Mouse (Mus musculus) heart, postnatal 0 days (tissue): ENCODE data around the gene Gm28308. TPM values are rescaled to one million over a fixed set of nuclear protein-coding genes. Genes with fewer than 3 reads are reported as not detected.

Experiments used
- ATAC-seq: fragments of 200-750 bp; cut with Nextera tagmentation; 2 replicates; pipeline ENCODE4 v1.8.0; 2017; ENCODE audit warnings: low read depth, moderate number of reproducible peaks, moderate library complexity; ENCODE audit not compliant: insufficient read depth
- DNase-seq: peaks from one replicate; pipeline ENCODE4 v3.0.0-alpha.2; 2016; ENCODE audit warnings: low spot score
- H3K27ac ChIP-seq: fragments of 300-500 bp; sonication (generic); 2 replicates; pipeline ENCODE4 v1.5.1; 2014; ENCODE audit warnings: low read depth, mild to moderate bottlenecking
- H3K27me3 ChIP-seq: fragments of 300-500 bp; sonication (generic); 2 replicates; pipeline ENCODE4 v1.6.1; 2014; ENCODE audit warnings: low read length, mixed read lengths; ENCODE audit not compliant: control insufficient read depth, insufficient read depth
- H3K36me3 ChIP-seq: fragments of 300-500 bp; sonication (generic); replicated peaks from 2 replicates; pipeline ENCODE4 v1.6.1; 2014; ENCODE audit warnings: low read length, mixed read lengths; ENCODE audit not compliant: control insufficient read depth, insufficient read depth
- H3K4me1 ChIP-seq: fragments of 300-500 bp; sonication (generic); 2 replicates; pipeline ENCODE4 v1.6.1; 2014; ENCODE audit warnings: antibody characterized with exemption; ENCODE audit not compliant: control insufficient read depth, insufficient read depth
- H3K4me2 ChIP-seq: fragments of 300-500 bp; sonication (generic); 2 replicates; pipeline ENCODE4 v1.6.1; 2014; ENCODE audit warnings: low read depth, mild to moderate bottlenecking, low read length, moderate library complexity
- H3K4me3 ChIP-seq: fragments of 300-500 bp; sonication (generic); 2 replicates; pipeline ENCODE4 v1.5.1; 2014; ENCODE audit warnings: low read depth, low read length
- H3K9ac ChIP-seq: fragments of 300-500 bp; sonication (generic); replicated peaks from 2 replicates; pipeline ENCODE4 v1.6.1; 2014; ENCODE audit warnings: low read depth, low read length, mixed read lengths
- H3K9me3 ChIP-seq: fragments of 300-500 bp; sonication (generic); replicated peaks from 2 replicates; pipeline ENCODE4 v1.6.1; 2016; ENCODE audit warnings: low read length; ENCODE audit not compliant: control insufficient read depth
- CTCF ChIP-seq: IDR thresholded peaks from 2 replicates; pipeline ENCODE4 v1.5.1; 2016; ENCODE audit warnings: antibody characterized with exemption, control low read depth, low read depth
- EP300 ChIP-seq: IDR thresholded peaks from 2 replicates; pipeline ENCODE4 v1.6.1; 2016; ENCODE audit warnings: antibody characterized with exemption, low read depth
- WGBS: fragments of 180-500 bp; shearing (Covaris S2); extraction: QIAGEN DNeasy Blood & Tissue Kit; methylation state at CpG from one replicate; pipeline ENCODE4 v1.1.7; 2014; 5-methylcytosine and 5-hydroxymethylcytosine counted together
- polyA plus RNA-seq: library from polyadenylated mRNA; unstranded; fragments of >200 nt; fragmentation: Nextera tagmentation; extraction: Ambion mirVana; gene quantifications from 2 replicates; pipeline ENCODE4 v1.2.1, GENCODE M21; 2015
- total RNA-seq: library from RNA; depleted of rRNA; stranded (reverse); fragments of >200 nt; gene quantifications from 2 replicates; pipeline ENCODE4 v1.2.3, GENCODE M21; 2014; ENCODE audit warnings: low replicate concordance

Gm28308 gene
- total and polyA plus RNA-seq, 2 experiments from 2014 or later, result not detected

DNA sequence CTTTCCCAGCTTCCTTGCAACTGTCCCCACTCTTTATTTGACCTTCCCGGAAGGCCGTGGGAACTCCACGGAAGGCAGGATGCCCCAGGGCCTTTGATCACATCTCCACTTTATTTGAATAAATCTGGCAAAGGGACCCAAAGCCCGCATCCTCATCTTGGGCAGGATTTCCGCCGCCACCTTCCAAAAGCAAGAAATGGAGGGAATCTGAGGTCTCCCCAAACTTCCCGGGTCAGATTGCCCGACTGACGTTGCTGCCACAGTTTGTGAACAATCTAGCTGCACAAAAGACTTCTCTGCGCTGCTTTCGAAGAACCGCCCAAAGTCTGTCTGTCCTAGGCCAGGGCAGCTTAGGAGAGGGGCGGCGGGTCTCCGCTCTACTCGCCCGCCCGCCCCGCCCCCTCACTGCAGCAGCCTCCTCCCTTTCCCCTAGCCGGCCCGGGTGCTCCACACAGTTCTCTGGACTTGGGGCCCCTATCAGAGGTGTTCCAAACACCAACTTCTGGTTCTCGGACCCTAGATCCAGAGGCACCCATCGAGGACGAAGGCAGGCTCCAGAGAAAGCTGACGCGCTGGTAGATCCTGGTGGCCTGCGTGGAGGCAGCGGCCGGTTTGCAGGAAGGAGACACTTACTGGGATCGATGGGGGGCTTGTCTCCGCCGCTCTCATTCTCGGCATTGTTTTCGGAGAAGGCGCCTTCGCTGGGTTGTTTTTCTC lies 11.9 kb upstream of the Gm28308 start:
- WGBS, result 3% methylated on average over 35 of the region's 36 CpGs
- no peak overlapping the region for H3K27ac ChIP-seq
- H3K9me3 ChIP-seq, result no peaks in the 10 kb centered on the region
- TF ChIP-seq CTCF (no peak), EP300 (no peak)
- peak overlapping the region; percentile 26; the same call in 1 of the 2 replicates for H3K4me3 ChIP-seq
- H3K4me2 ChIP-seq, result 0 out of 2 replicates have a peak overlapping the region, but pooled peaks have one; percentile 2
- no peaks in the 10 kb centered on the region for H3K4me1 ChIP-seq
- ATAC-seq (no peak), DNase-seq (no peak)
- no peaks in the 10 kb centered on the region for H3K36me3 ChIP-seq
- H3K27me3 ChIP-seq, result peaks cover 98% of the 10 kb centered on the region
- H3K9ac ChIP-seq, result no peak overlapping the region

DNA sequence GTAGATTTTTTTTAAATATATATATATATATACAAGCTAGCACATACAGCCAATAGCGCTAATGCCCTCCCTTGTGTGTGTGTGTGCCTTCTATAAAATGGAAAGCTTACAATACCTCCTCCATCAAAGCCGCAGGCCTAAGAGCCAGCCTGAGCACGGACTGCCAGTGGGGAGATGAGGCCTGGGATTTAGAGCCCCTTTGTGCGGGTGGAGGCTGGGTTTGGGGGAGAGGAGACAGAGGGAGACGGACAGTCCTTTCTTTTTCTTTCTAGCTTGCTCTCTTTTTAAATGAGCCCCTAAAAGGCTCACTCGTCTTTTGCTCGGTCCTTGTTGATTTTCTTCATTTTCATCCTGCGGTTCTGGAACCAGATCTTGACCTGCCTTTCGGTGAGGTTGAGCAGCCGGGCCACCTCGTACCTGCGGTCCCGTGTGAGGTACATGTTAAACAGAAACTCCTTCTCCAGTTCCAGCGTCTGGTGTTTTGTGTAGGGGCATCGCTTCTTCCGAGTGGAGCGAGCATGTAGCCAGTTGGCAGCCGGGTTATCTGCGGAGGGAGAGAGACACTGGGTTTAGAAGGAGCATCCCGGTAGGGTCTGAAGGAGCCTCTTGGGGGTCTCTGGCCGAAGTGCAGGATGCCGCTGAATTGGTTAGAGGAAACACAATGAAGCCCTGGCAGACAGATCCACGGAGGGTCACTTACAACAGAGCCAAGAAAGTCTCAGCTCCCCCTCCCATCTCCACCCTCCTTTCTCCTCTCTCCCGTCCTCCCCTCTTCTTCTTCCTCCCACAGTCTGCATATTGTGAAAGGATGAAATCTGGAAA lies 11.0 kb upstream of the Gm28308 start:
- DNase-seq (no peak), ATAC-seq (no peak)
- Histone ChIP-seq H3K27ac (no peak overlapping the region), H3K36me3 (no peaks in the 10 kb centered on the region), H3K4me1 (no peaks in the 10 kb centered on the region), H3K4me3 (no peak overlapping the region), H3K9me3 (no peaks in the 10 kb centered on the region), H3K4me2 (no peak overlapping the region), H3K9ac (no peak overlapping the region), H3K27me3 (peaks cover 98% of the 10 kb centered on the region)
- WGBS, result 5% methylated on average over 24 of the region's 24 CpGs
- TF ChIP-seq EP300 (no peak), CTCF (no peak)

DNA sequence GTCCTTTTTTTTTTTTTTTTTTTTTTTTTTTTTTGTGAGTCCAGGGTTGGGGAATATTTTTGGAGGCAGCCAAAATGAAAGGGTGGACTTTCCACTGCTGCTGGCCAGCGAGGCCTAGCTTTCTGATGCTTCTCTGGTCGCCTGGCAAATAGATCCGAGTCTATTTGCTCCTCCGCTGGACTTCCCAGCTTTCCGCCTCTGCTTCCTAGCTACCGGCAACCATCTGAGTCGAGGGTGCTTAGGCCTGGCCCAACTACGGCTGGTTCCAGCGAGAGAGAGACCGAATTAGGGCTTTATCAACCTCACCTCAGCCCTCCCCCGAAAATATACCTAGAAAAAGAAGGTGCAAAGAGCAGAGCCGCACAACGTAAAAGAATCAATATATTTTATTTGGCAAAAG lies 9.6 kb upstream of the Gm28308 start:
- WGBS, result 21% methylated on average over 13 of the region's 13 CpGs

DNA sequence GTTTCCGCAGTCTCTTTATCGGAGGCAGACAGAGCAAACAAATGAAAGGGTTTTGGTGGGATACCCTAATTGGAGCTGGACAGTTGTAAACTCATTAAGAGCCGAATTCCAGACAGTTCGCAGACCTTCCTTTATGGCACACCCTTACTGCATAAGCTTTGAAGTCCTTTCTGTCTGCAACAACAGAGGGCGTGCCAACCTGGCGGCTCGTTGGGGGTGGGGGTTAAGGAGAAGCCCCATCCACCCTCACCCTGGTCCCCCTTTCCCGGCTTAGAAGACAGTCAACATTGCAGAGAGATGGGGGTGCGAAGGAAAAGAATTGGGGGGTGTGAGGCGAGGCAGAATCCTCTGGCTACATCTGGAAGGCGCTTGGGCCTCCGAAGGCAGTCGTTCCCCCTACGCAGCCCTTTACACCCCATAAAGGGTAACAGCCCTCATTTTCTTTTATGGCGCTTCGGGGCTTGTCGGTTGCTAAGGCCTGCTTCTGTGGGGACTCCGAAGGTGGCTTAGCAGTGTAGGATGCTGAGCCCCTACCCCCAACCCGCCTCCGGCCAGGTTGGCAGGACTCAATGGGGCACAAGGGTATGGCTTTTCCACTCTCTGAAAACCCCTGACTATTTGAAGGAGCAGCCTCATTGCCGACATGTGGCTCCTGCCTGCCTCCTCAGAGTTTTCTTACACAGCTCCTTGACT lies 9.0 kb upstream of the Gm28308 start:
- H3K4me1 ChIP-seq, result no peaks in the 10 kb centered on the region
- peak overlapping the region; percentile 70 for H3K4me2 ChIP-seq
- no peak overlapping the region for H3K9ac ChIP-seq
- H3K27me3 ChIP-seq, result peaks cover 100% of the 10 kb centered on the region
- DNase-seq (no peak), ATAC-seq (peak; percentile 12; the same call in 1 of the 2 replicates)
- 13% methylated on average over 21 of the region's 21 CpGs for WGBS
- H3K36me3 ChIP-seq, result no peaks in the 10 kb centered on the region
- H3K9me3 ChIP-seq, result no peaks in the 10 kb centered on the region
- H3K4me3 ChIP-seq, result peak overlapping the region; percentile 49
- TF ChIP-seq EP300, result no peak
- no peak for TF ChIP-seq CTCF
- no peak overlapping the region for H3K27ac ChIP-seq

More for the DNA sequence above, 9.6 kb upstream of the Gm28308 start:
- Histone ChIP-seq H3K4me1 (no peaks in the 10 kb centered on the region), H3K36me3 (no peaks in the 10 kb centered on the region), H3K9ac (no peak overlapping the region), H3K4me2 (no peak overlapping the region), H3K4me3 (no peak overlapping the region), H3K9me3 (no peaks in the 10 kb centered on the region), H3K27ac (no peak overlapping the region), H3K27me3 (peaks cover 100% of the 10 kb centered on the region)
- DNase-seq, result no peak
- TF ChIP-seq EP300 (no peak), CTCF (no peak)
- ATAC-seq, result no peak

DNA sequence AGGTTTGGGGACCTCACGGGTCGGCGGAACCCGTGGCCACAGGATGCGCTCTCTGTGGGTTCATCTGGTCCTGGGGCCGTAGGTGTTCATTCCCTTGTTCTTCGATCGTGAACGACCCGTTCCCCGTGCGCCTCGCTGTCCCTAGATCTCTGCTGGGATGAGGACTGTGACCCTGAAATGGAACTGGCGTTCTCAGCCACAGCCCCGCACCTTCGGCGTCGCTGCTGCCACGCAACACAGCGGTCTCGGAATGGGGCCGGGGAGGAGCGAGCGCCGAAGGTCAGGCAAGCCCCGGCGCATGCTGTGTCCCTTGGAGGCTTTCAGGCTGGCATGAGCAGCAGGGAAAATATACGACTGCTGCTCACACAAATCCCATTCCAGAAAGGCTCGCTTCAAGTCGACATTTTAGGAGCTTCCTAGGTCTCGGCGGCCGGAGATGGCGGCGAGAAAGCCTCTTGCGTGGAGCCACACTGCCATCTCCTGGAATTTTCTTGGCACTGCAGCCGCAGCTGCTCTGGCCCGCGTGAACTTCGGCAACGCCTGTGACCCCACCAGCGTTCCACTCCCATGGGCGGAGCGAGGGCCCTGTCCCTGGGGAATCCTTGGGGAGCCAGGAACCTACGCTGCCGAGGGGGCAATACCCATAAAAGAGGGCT lies 8.3 kb upstream of the Gm28308 start, which contains the start of gene Hoxa7:
Gene Hoxa7 (minus strand): TSS at position 518 of the 656 bp plus-strand sequence.
- ATAC-seq (peak; percentile 73), DNase-seq (peak; percentile 73)
- Histone ChIP-seq H3K27me3 (peaks cover 100% of the 10 kb centered on the region), H3K4me3 (peak within 1 kb of the TSS; percentile 49), H3K9ac (no peak within 1 kb of the TSS), H3K9me3 (no peaks in the 10 kb centered on the region), H3K4me1 (no peaks in the 10 kb centered on the region), H3K4me2 (peak within 1 kb of the TSS; percentile 70), H3K36me3 (no peaks in the 10 kb centered on the region), H3K27ac (no peak within 1 kb of the TSS)
- 1% methylated on average over 46 of the region's 46 CpGs for WGBS
- TF ChIP-seq EP300 (no peak), CTCF (peak; percentile 91)
